Mouse (Mus musculus): Measurements from ENCODE around the gene Rhoa.

Gene Rhoa

GRCm38 (mm10) chr9:108341139-108341475 lies 35.2 kb downstream of the Rhoa start:
- no peak for DNase-seq

GRCm38 (mm10) chr9:108341801-108342200 lies 35.9 kb downstream of the Rhoa start:
- DNase-seq = no peak

- DNase-seq = no peak
These were observed 36.4 kb downstream of the Rhoa start for GRCm38 (mm10) chr9:108342301-108342831.

GRCm38 (mm10) chr9:108343331-108343730 lies 37.4 kb downstream of the Rhoa start:
- no peak for DNase-seq

GRCm38 (mm10) chr9:108343835-108344234 lies 37.9 kb downstream of the Rhoa start:
- DNase-seq = no peak

GRCm38 (mm10) chr9:108344471-108344870 lies 38.5 kb downstream of the Rhoa start:
- DNase-seq = no peak

- DNase-seq = no peak
These were observed 41.1 kb downstream of the Rhoa start for GRCm38 (mm10) chr9:108347024-108347423.

- DNase-seq = peak; percentile 84 to 90
These were observed 41.8 kb downstream of the Rhoa start, which contains the start of gene Usp4 for GRCm38 (mm10) chr9:108347540-108348289. Usp4 (plus strand) TSS chr9:108347853.

- no peak for DNase-seq
These were observed 42.4 kb downstream of the Rhoa start for GRCm38 (mm10) chr9:108348290-108348680.

- no peak for DNase-seq
These were observed 43.8 kb downstream of the Rhoa start for GRCm38 (mm10) chr9:108349727-108350126.

GRCm38 (mm10) chr9:108378234-108378633 lies 72.3 kb downstream of the Rhoa start:
- no peak for DNase-seq

- no peak for DNase-seq
These were observed 72.8 kb downstream of the Rhoa start for GRCm38 (mm10) chr9:108378736-108379135.

GRCm38 (mm10) chr9:108379294-108379693 lies 73.4 kb downstream of the Rhoa start:
- no peak for DNase-seq

GRCm38 (mm10) chr9:108381382-108381781 lies 75.5 kb downstream of the Rhoa start:
- no peak for DNase-seq

- DNase-seq = no peak
These were observed 79.1 kb downstream of the Rhoa start for GRCm38 (mm10) chr9:108385006-108385405.

GRCm38 (mm10) chr9:108386816-108387215 lies 80.9 kb downstream of the Rhoa start:
- DNase-seq = no peak
